7 mouse cellular contexts compared by ENCODE assay signal in genomic region chr19:45648469-45648868, GRCm38 (mm10). TPM values are rescaled to one million over a fixed set of nuclear protein-coding genes. Genes with fewer than 3 reads are reported as not detected.
DNase-seq lines count a peak whose midpoint lies in the region; ATAC-seq lines count a peak whose summit lies in the region.
"Not testable (repeated sequence)": the region's sequence is repeated elsewhere in the genome, so short reads cannot be mapped to it uniquely, and the experiment has no call there.

No protein-coding gene starts in this region.

- ATAC-seq in embryonic facial prominence, embryonic 11.5 days (replicated peaks; ENCODE audit: insufficient number of reproducible peaks, low FRiP score, low TSS enrichment, low read depth) = peak; percentile 80
- peak; percentile 68; the same call in 1 of the 2 replicates for ATAC-seq in heart, embryonic 11.5 days (replicated peaks; ENCODE audit: insufficient number of reproducible peaks, low FRiP score, low TSS enrichment)
- peak; percentile 76; the same call in 1 of the 2 replicates for ATAC-seq in hindbrain, embryonic 12.5 days (ENCODE audit: low FRiP score)
- peak; percentile 82 for ATAC-seq in intestine, embryonic 14.5 days (replicated peaks; ENCODE audit: low FRiP score, low TSS enrichment, low read depth)
- peak; percentile 85 for ATAC-seq in limb, embryonic 11.5 days (ENCODE audit: insufficient number of reproducible peaks, low FRiP score, low TSS enrichment, low read depth)
- peak; percentile 55; the same call in 1 of the 2 replicates for ATAC-seq in liver, embryonic 11.5 days (replicated peaks; ENCODE audit: low FRiP score)
- 0 out of 2 replicates have a peak, but pooled peaks have one; percentile 63 for ATAC-seq in midbrain, embryonic 12.5 days (ENCODE audit: low FRiP score, low read depth)

- WGBS in embryonic facial prominence, embryonic 11.5 days = 92% methylated on average over 6 of the region's 6 CpGs
- WGBS in heart, embryonic 11.5 days (ENCODE audit: insufficient replicate concordance) = 90% methylated on average over 6 of the region's 6 CpGs
- 96% methylated on average over 6 of the region's 6 CpGs for WGBS in hindbrain, embryonic 12.5 days
- WGBS in intestine, embryonic 14.5 days = 92% methylated on average over 6 of the region's 6 CpGs
- WGBS in limb, embryonic 11.5 days = 92% methylated on average over 6 of the region's 6 CpGs
- WGBS in liver, embryonic 11.5 days = 86% methylated on average over 6 of the region's 6 CpGs
- WGBS in midbrain, embryonic 12.5 days = 91% methylated on average over 6 of the region's 6 CpGs

- not testable (repeated sequence) for H3K36me3 ChIP-seq in embryonic facial prominence, embryonic 11.5 days (replicated peaks; ENCODE audit: control insufficient read depth, insufficient read depth, low read depth, low read length); heart, embryonic 11.5 days (ENCODE audit: control insufficient read depth, insufficient read depth, low read length); hindbrain, embryonic 12.5 days; intestine, embryonic 14.5 days (ENCODE audit: control insufficient read depth, insufficient read depth, low read length); limb, embryonic 11.5 days (ENCODE audit: control insufficient read depth, insufficient read depth, low read length); liver, embryonic 11.5 days (ENCODE audit: control insufficient read depth, insufficient read depth, low read length); midbrain, embryonic 12.5 days

- not testable (repeated sequence) for H3K9me3 ChIP-seq in embryonic facial prominence, embryonic 11.5 days (replicated peaks; ENCODE audit: control insufficient read depth, low read length); heart, embryonic 11.5 days (replicated peaks; ENCODE audit: control insufficient read depth, low read length); hindbrain, embryonic 12.5 days (replicated peaks); intestine, embryonic 14.5 days (ENCODE audit: control insufficient read depth, low read length); limb, embryonic 11.5 days (ENCODE audit: control insufficient read depth, low read length); liver, embryonic 11.5 days (ENCODE audit: control insufficient read depth, low read length); midbrain, embryonic 12.5 days

- H3K9ac ChIP-seq in embryonic facial prominence, embryonic 11.5 days (replicated peaks; ENCODE audit: low read length); heart, embryonic 11.5 days (ENCODE audit: low read depth, low read length); hindbrain, embryonic 12.5 days; intestine, embryonic 14.5 days (ENCODE audit: low read length); limb, embryonic 11.5 days (ENCODE audit: low read length); liver, embryonic 11.5 days (ENCODE audit: low read depth, low read length); midbrain, embryonic 12.5 days (replicated peaks): not testable (repeated sequence)

- H3K27ac ChIP-seq in embryonic facial prominence, embryonic 11.5 days (replicated peaks; ENCODE audit: low read depth, low read length); heart, embryonic 11.5 days (ENCODE audit: low read depth, low read length); hindbrain, embryonic 12.5 days; intestine, embryonic 14.5 days (ENCODE audit: low read depth); limb, embryonic 11.5 days (replicated peaks; ENCODE audit: low read depth, low read length); liver, embryonic 11.5 days (ENCODE audit: low read depth, low read length); midbrain, embryonic 12.5 days (replicated peaks): not testable (repeated sequence)

- H3K4me3 ChIP-seq in embryonic facial prominence, embryonic 11.5 days (ENCODE audit: low read depth, low read length); heart, embryonic 11.5 days (ENCODE audit: low read depth, low read length); hindbrain, embryonic 12.5 days; intestine, embryonic 14.5 days (ENCODE audit: low read depth, low read length); limb, embryonic 11.5 days (ENCODE audit: low read depth, low read length); liver, embryonic 11.5 days (ENCODE audit: low read depth, low read length); midbrain, embryonic 12.5 days: not testable (repeated sequence)

- not testable (repeated sequence) for DNase-seq in embryonic facial prominence, embryonic 11.5 days (ENCODE audit: low spot score); intestine, embryonic 14.5 days (ENCODE audit: low spot score); limb, embryonic 11.5 days (ENCODE audit: low spot score); liver, embryonic 11.5 days (ENCODE audit: low spot score)

- H3K4me1 ChIP-seq in embryonic facial prominence, embryonic 11.5 days (ENCODE audit: control insufficient read depth, insufficient read depth, low read length); hindbrain, embryonic 12.5 days; intestine, embryonic 14.5 days (replicated peaks; ENCODE audit: control insufficient read depth, insufficient read depth, low read length); midbrain, embryonic 12.5 days: not testable (repeated sequence)
- peaks cover 10% of the 10 kb centered on the region for H3K4me1 ChIP-seq in heart, embryonic 11.5 days (ENCODE audit: control insufficient read depth, insufficient read depth, low read length)
- H3K4me1 ChIP-seq in limb, embryonic 11.5 days (ENCODE audit: control insufficient read depth, insufficient read depth, low read length) = peaks cover 18% of the 10 kb centered on the region
- peaks cover 13% of the 10 kb centered on the region for H3K4me1 ChIP-seq in liver, embryonic 11.5 days (replicated peaks; ENCODE audit: control insufficient read depth, insufficient read depth, low read length)

- H3K4me2 ChIP-seq in embryonic facial prominence, embryonic 11.5 days (ENCODE audit: low read depth, low read length); heart, embryonic 11.5 days; hindbrain, embryonic 12.5 days (replicated peaks); intestine, embryonic 14.5 days (ENCODE audit: low read length); limb, embryonic 11.5 days (ENCODE audit: low read depth, severe bottlenecking); liver, embryonic 11.5 days; midbrain, embryonic 12.5 days (replicated peaks): not testable (repeated sequence)

- not testable (repeated sequence) for H3K27me3 ChIP-seq in embryonic facial prominence, embryonic 11.5 days (ENCODE audit: control insufficient read depth, insufficient read depth, low read length); heart, embryonic 11.5 days (ENCODE audit: control insufficient read depth, insufficient read depth, low read length); hindbrain, embryonic 12.5 days; intestine, embryonic 14.5 days (replicated peaks; ENCODE audit: control insufficient read depth, insufficient read depth, low read length); limb, embryonic 11.5 days (ENCODE audit: control insufficient read depth, insufficient read depth, low read length); liver, embryonic 11.5 days (replicated peaks; ENCODE audit: control insufficient read depth, insufficient read depth, low read length); midbrain, embryonic 12.5 days

RNA-seq across cellular contexts. Expression of gene Fbxw4, which starts 11.6 kb away (rescaled TPM):
- polyA plus RNA-seq in embryonic facial prominence, embryonic 11.5 days (2014; fragmentation: Nextera tagmentation; extraction: Ambion mirVana) = 3.1 and 3.5 TPM in 2 replicates
- polyA plus RNA-seq in heart, embryonic 11.5 days (2014; fragmentation: Nextera tagmentation; extraction: Ambion mirVana) = 2.7 and 4.2 TPM in 2 replicates
- polyA plus RNA-seq in hindbrain, embryonic 12.5 days (2016; fragmentation: Nextera tagmentation; extraction: Ambion mirVana) = 3.3 and 5.0 TPM in 2 replicates
- 5.2 and 6.1 TPM in 2 replicates for polyA plus RNA-seq in intestine, embryonic 14.5 days (2014; fragmentation: Nextera tagmentation; extraction: Ambion mirVana)
- polyA plus RNA-seq in limb, embryonic 11.5 days (2014; fragmentation: Nextera tagmentation; extraction: Ambion mirVana) = 3.3 and 4.4 TPM in 2 replicates
- polyA plus RNA-seq in liver, embryonic 11.5 days (2014; fragmentation: Nextera tagmentation; extraction: Ambion mirVana) = 3.0 and 5.0 TPM in 2 replicates
- polyA plus RNA-seq in midbrain, embryonic 12.5 days (2016; fragmentation: Nextera tagmentation; extraction: Ambion mirVana) = 4.2 and 5.9 TPM in 2 replicates
